Mouse (Mus musculus): ENCODE measurements at regions not wholly inside any gene's neighbourhood (a gene's known extent, or its start where the extent isn't known, plus 50 kb on each side); places are given as distances from the start of the nearest gene placed in this dataset.

- DNase-seq (ENCODE audit: low spot score) (no peak), ATAC-seq (ENCODE audit: insufficient read depth, low read depth) (no peak)
- Histone ChIP-seq H3K27me3 (ENCODE audit: control insufficient read depth, insufficient read depth, low read length) (no peaks in the 10 kb centered on the region), H3K4me1 (ENCODE audit: control insufficient read depth, insufficient read depth) (no peaks in the 10 kb centered on the region), H3K9me3 (replicated peaks; ENCODE audit: control insufficient read depth, low read length) (no peaks in the 10 kb centered on the region), H3K36me3 (replicated peaks; ENCODE audit: control insufficient read depth, insufficient read depth, low read length) (no peaks in the 10 kb centered on the region), H3K9ac (replicated peaks; ENCODE audit: low read depth, low read length) (no peak overlapping the region), H3K27ac (ENCODE audit: low read depth) (no peak overlapping the region), H3K4me2 (ENCODE audit: low read depth, low read length) (no peak overlapping the region), H3K4me3 (ENCODE audit: low read depth, low read length) (no peak overlapping the region)
- 56% methylated on average over 5 of the region's 5 CpGs for WGBS
- TF ChIP-seq EP300 (IDR thresholded peaks at IDR 0.05; ENCODE audit: low read depth) = no peak
- TF ChIP-seq CTCF (IDR thresholded peaks at IDR 0.05; ENCODE audit: low read depth) = no peak
Measured at GRCm38 (mm10) chr17:51258316-51258715, 79.2 kb upstream of the Tbc1d5 start.

GRCm38 (mm10) chr17:51248543-51248942 is 69.4 kb upstream of the Tbc1d5 start:
- WGBS = 16% methylated on average over 6 of the region's 6 CpGs
- Histone ChIP-seq H3K27me3 (ENCODE audit: control insufficient read depth, insufficient read depth, low read length) (no peaks in the 10 kb centered on the region), H3K9ac (replicated peaks; ENCODE audit: low read depth, low read length) (no peak overlapping the region), H3K27ac (ENCODE audit: low read depth) (peak overlapping the region; percentile 43; the same call in 1 of the 2 replicates), H3K9me3 (replicated peaks; ENCODE audit: control insufficient read depth, low read length) (no peaks in the 10 kb centered on the region), H3K4me2 (ENCODE audit: low read depth, low read length) (no peak overlapping the region), H3K36me3 (replicated peaks; ENCODE audit: control insufficient read depth, insufficient read depth, low read length) (no peaks in the 10 kb centered on the region), H3K4me1 (ENCODE audit: control insufficient read depth, insufficient read depth) (peaks cover 5% of the 10 kb centered on the region), H3K4me3 (ENCODE audit: low read depth, low read length) (no peak overlapping the region)
- peak; percentile 57; the same call in 1 of the 2 replicates for ATAC-seq (ENCODE audit: insufficient read depth, low read depth)
- peak; percentile 67 for DNase-seq (ENCODE audit: low spot score)
- TF ChIP-seq EP300 (IDR thresholded peaks at IDR 0.05; ENCODE audit: low read depth) = no peak
- TF ChIP-seq CTCF (IDR thresholded peaks at IDR 0.05; ENCODE audit: low read depth) = no peak

- Histone ChIP-seq H3K9ac (replicated peaks; ENCODE audit: low read depth, low read length) (no peak overlapping the region), H3K36me3 (replicated peaks; ENCODE audit: control insufficient read depth, insufficient read depth, low read length) (no peaks in the 10 kb centered on the region), H3K4me2 (ENCODE audit: low read depth, low read length) (no peak overlapping the region), H3K27me3 (ENCODE audit: control insufficient read depth, insufficient read depth, low read length) (no peaks in the 10 kb centered on the region), H3K27ac (ENCODE audit: low read depth) (no peak overlapping the region), H3K4me3 (ENCODE audit: low read depth, low read length) (no peak overlapping the region), H3K4me1 (ENCODE audit: control insufficient read depth, insufficient read depth) (peaks cover 5% of the 10 kb centered on the region), H3K9me3 (replicated peaks; ENCODE audit: control insufficient read depth, low read length) (no peaks in the 10 kb centered on the region)
- ATAC-seq (ENCODE audit: insufficient read depth, low read depth) (no peak), DNase-seq (ENCODE audit: low spot score) (no peak)
- 69% methylated on average over 3 of the region's 3 CpGs for WGBS
- TF ChIP-seq EP300 (IDR thresholded peaks at IDR 0.05; ENCODE audit: low read depth) (no peak), CTCF (IDR thresholded peaks at IDR 0.05; ENCODE audit: low read depth) (no peak)
Measured at GRCm38 (mm10) chr17:51246038-51246437, 66.9 kb upstream of the Tbc1d5 start.

GRCm38 (mm10) chr17:51240360-51240993 is 61.3 kb upstream of the Tbc1d5 start:
- Histone ChIP-seq H3K4me3 (ENCODE audit: low read depth, low read length) (no peak overlapping the region), H3K9me3 (replicated peaks; ENCODE audit: control insufficient read depth, low read length) (no peaks in the 10 kb centered on the region), H3K27ac (ENCODE audit: low read depth) (no peak overlapping the region), H3K4me2 (ENCODE audit: low read depth, low read length) (no peak overlapping the region), H3K27me3 (ENCODE audit: control insufficient read depth, insufficient read depth, low read length) (no peaks in the 10 kb centered on the region), H3K36me3 (replicated peaks; ENCODE audit: control insufficient read depth, insufficient read depth, low read length) (no peaks in the 10 kb centered on the region), H3K9ac (replicated peaks; ENCODE audit: low read depth, low read length) (no peak overlapping the region), H3K4me1 (ENCODE audit: control insufficient read depth, insufficient read depth) (no peaks in the 10 kb centered on the region)
- 54% methylated on average over 4 of the region's 5 CpGs for WGBS
- ATAC-seq (ENCODE audit: insufficient read depth, low read depth) (no peak), DNase-seq (ENCODE audit: low spot score) (no peak)
- TF ChIP-seq EP300 (IDR thresholded peaks at IDR 0.05; ENCODE audit: low read depth) (no peak), CTCF (IDR thresholded peaks at IDR 0.05; ENCODE audit: low read depth) (no peak)

GRCm38 (mm10) chr17:51239465-51239864 is 60.3 kb upstream of the Tbc1d5 start:
- WGBS = 54% methylated on average over 3 of the region's 3 CpGs
- no peak overlapping the region for H3K9ac ChIP-seq (replicated peaks; ENCODE audit: low read depth, low read length)

More at GRCm38 (mm10) chr17:51239465-51239864, 60.3 kb upstream of the Tbc1d5 start:
- TF ChIP-seq EP300 (IDR thresholded peaks at IDR 0.05; ENCODE audit: low read depth) (no peak), CTCF (IDR thresholded peaks at IDR 0.05; ENCODE audit: low read depth) (no peak)
- H3K4me2 ChIP-seq (ENCODE audit: low read depth, low read length) = no peak overlapping the region
- no peak for ATAC-seq (ENCODE audit: insufficient read depth, low read depth)
- no peak for DNase-seq (ENCODE audit: low spot score)
- H3K27ac ChIP-seq (ENCODE audit: low read depth) = no peak overlapping the region
- no peaks in the 10 kb centered on the region for H3K27me3 ChIP-seq (ENCODE audit: control insufficient read depth, insufficient read depth, low read length)
- H3K4me3 ChIP-seq (ENCODE audit: low read depth, low read length) = no peak overlapping the region
- no peaks in the 10 kb centered on the region for H3K9me3 ChIP-seq (replicated peaks; ENCODE audit: control insufficient read depth, low read length)
- H3K4me1 ChIP-seq (ENCODE audit: control insufficient read depth, insufficient read depth) = no peaks in the 10 kb centered on the region
- no peaks in the 10 kb centered on the region for H3K36me3 ChIP-seq (replicated peaks; ENCODE audit: control insufficient read depth, insufficient read depth, low read length)
